Mouse (Mus musculus) regulatory T cell (primary cell): ENCODE data around the gene Cul5.

ENCODE experiments used
- in situ Hi-C: fragments of 300-600 bp; cut with MboI, MseI; formaldehyde crosslinking; loops from one replicate; pipeline ENCODE4 v1.15.1; 2025; ENCODE audit warnings: high pct_unique_total_duplicates

Cul5 gene

GRCm38 (mm10) chr9:53607816-53608215 lies 62.0 kb downstream of the Cul5 start:
- in situ Hi-C loops: no loop called here

DNA sequence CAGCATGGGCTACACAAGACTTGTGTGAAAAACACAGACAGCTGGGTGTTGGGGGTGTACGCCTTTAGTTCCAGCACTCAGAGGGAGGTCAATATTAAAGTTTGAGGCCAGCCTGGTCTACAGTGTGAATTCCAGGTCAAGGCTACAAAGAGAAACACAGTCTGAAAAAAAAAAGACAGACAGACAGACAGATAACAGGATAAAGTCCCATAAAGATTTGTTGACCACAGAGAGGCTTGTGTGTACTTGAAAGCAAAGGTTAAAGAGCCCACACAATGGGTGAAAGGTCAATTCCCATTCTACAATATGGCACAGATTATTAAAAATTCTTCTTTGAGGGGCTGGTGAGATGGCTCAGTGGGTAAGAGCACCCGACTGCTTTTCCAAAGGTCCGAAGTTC lies 62.6 kb downstream of the Cul5 start:
- in situ Hi-C loops: no loop called here

DNA sequence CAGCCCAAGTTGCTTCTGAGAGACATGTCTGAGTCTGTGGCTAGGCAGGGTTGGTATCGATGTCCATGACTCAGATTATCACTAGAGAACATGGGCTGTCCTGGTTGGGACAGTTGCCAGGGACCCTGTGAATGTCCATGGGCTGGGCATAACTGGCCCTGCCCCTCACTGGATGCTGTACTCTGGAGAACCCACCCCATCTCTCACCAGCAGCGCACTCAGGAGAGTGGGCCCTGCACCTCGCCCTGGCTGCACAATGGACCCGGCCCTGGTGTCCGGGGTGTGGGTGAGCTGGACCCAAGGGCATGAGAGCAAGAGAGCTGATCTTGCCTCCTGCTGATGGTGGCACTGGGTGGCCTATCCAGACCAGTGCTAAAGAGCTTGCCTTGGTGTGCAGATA lies 64.9 kb downstream of the Cul5 start:
- in situ Hi-C loops: no loop called here

DNA sequence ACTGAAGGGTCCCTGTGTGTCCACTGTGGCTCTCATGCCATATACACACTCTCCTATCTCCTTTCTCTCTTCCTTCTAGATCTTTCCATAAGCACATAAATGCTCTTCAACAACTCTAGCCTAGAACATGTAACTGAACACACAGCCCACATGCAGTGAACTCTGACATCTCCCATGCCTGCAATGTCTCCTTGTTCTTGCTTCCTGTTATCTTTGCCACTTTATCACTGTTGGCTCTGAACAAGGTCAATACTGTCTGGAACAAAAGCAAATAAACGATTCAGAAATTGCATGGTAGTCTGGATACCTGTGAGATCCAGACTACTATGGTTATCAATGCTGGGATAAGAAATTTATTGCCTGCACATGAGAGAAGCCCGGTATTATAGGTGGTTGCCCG lies 66.0 kb downstream of the Cul5 start:
- in situ Hi-C loops: no loop called here

DNA sequence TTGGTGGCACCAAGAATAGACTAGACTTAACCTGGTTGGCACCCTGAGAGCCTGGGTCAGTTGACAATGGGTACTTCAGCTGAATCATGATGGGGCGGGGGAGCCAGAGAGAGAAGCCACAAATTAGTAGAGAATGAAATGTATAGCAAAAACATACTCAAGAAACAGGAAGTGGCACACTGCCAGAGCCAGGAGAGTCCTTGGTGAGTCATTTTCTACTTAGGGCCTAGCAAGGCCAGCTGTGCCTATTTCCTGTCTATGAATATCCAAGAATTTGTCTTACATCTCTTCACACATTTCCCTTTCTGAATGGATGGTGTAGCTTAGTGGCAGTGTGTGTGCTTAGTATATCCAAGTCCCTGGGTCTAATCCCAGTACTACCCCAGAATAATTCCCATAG lies 66.4 kb downstream of the Cul5 start:
- in situ Hi-C loops: no loop called here

DNA sequence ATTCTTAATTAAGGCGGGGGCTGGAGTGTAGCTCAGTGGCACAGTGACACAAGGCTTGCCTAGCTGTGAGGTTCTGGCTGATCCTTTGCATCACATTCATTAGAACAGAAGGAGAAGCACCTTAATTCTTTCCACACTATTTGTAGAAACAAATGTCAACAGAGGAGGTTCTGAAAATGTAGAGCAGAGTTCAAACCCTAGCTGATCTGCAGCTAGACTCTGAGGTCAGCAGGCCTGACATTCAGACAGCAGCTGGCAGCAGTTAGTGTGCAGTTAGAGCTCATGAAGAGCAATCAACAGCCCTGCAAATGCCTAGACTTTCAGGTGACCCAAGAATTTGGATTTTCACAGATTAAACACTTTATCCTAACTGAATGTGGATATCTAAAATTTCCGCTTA lies 68.3 kb downstream of the Cul5 start:
- in situ Hi-C loops: no loop called here

DNA sequence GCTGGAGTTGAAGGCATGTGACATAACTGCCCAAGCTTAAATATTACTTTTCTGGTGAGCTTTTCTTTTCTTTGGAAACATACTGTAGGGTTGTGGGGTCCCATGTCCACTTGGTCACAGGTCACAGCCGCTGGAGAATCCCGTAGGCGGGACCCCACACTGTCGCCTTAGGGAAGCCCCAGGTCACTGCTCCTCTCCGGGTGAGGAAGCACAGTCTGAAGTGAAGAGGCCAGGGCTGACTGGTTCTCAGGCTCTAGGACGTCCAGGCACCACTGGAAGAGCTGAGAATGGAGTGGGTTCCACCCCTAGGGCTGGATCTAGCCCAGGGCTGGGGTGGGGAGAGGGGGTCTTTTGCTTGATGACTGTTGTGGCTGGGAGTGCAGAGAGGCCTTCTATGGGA lies 71.2 kb downstream of the Cul5 start:
- in situ Hi-C loops: loop anchor here (5.0 kb wide), 1 partner anchor 69 kb away; no protein-coding TSS in a partner anchor

- in situ Hi-C loops: loop anchor here (5.0 kb wide), 1 partner anchor 70 kb away; no protein-coding TSS in a partner anchor
Observed at GRCm38 (mm10) chr9:53596971-53597600, 72.7 kb downstream of the Cul5 start.

DNA sequence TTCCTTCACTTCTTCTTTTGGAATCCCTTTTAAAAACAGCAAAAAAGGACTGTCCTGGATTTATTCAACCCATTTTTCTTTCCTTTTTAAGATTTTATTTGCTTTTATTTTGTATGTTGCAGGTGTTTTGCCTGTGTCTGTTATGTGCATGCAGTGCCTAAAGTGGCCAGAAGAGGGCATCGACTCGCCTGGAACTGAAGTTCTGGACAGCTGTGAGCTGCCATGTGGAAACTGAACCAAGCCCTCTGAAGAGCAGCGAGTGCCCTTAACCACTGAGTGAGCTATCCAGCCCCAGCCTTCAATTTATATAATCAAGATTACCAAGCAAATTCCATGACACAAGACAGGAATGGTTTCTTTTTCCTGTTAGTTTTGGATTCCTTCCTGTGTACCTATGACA lies 75.0 kb downstream of the Cul5 start:
- in situ Hi-C loops: loop anchor here (5.0 kb wide), 1 partner anchor 73 kb away; no protein-coding TSS in a partner anchor

DNA sequence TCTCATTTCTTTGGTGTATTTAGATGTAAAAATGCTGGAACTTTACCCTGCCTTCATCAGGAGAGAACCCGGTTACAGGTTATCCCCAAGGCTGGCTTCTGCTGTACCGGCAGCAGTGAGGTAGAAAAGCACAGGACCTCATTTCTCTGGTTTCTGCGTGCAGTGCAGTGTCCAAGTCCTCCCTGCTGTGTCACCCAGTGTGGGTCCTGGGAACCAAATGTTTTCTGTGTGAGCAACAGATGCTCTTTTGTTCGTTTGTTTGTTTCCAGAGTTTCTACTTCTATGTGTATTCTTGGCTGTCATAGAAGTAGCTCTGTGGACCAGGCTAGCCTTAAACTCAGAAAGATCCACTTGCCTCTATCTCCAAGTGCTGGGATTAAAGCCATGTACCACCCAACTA lies 87.9 kb downstream of the Cul5 start:
- in situ Hi-C loops: no loop called here

GRCm38 (mm10) chr9:53575721-53576120 lies 94.1 kb downstream of the Cul5 start:
- in situ Hi-C loops: no loop called here

GRCm38 (mm10) chr9:53572516-53573307 lies 97.1 kb downstream of the Cul5 start:
- in situ Hi-C loops: no loop called here

GRCm38 (mm10) chr9:53570662-53571061 lies 99.2 kb downstream of the Cul5 start:
- in situ Hi-C loops: no loop called here
